Mouse (Mus musculus): ENCODE measurements at regions not wholly inside any gene's neighbourhood (a gene's known extent, or its start where the extent isn't known, plus 50 kb on each side); places are given as distances from the start of the nearest gene placed in this dataset.

GRCm38 (mm10) chr9:30829158-30829870 lies 92.9 kb downstream of the Adamts15 start:
- Histone ChIP-seq H3K36me3 (ENCODE audit: control insufficient read depth, insufficient read depth, low read length) (no peaks in the 10 kb centered on the region), H3K27me3 (ENCODE audit: control insufficient read depth, insufficient read depth, low read length) (no peaks in the 10 kb centered on the region), H3K27ac (replicated peaks; ENCODE audit: insufficient read depth, low read depth, low read length) (no peak overlapping the region), H3K4me1 (ENCODE audit: control insufficient read depth, insufficient read depth, low read length) (no peaks in the 10 kb centered on the region; the same call in 1 of the 2 replicates), H3K79me2 (ENCODE audit: control insufficient read depth, insufficient read depth, low read length) (no peaks in the 10 kb centered on the region), H3K9ac (ENCODE audit: low read depth, low read length) (no peak overlapping the region), H3K4me3 (ENCODE audit: insufficient read depth, low read depth, low read length) (no peak overlapping the region)
- 84% methylated on average over 3 of the region's 3 CpGs for WGBS
- TF ChIP-seq POLR2A (IDR thresholded peaks at IDR 0.05; ENCODE audit: extremely low read depth, insufficient read depth, low read length) (no peak), CTCF (IDR thresholded peaks at IDR 0.05; ENCODE audit: low read depth, low read length) (no peak)
- DNase-seq (ENCODE audit: extremely low read depth, low read depth, low spot score), result no peak

GRCm38 (mm10) chr9:30827780-30828179 lies 94.5 kb downstream of the Adamts15 start:
- Histone ChIP-seq H3K27me3 (ENCODE audit: control insufficient read depth, insufficient read depth, low read length) (no peaks in the 10 kb centered on the region), H3K36me3 (ENCODE audit: control insufficient read depth, insufficient read depth, low read length) (no peaks in the 10 kb centered on the region), H3K27ac (replicated peaks; ENCODE audit: insufficient read depth, low read depth, low read length) (no peak overlapping the region), H3K9ac (ENCODE audit: low read depth, low read length) (no peak overlapping the region), H3K79me2 (ENCODE audit: control insufficient read depth, insufficient read depth, low read length) (no peaks in the 10 kb centered on the region), H3K4me3 (ENCODE audit: insufficient read depth, low read depth, low read length) (no peak overlapping the region), H3K4me1 (ENCODE audit: control insufficient read depth, insufficient read depth, low read length) (peaks cover 3% of the 10 kb centered on the region)
- TF ChIP-seq CTCF (IDR thresholded peaks at IDR 0.05; ENCODE audit: low read depth, low read length), result no peak
- TF ChIP-seq POLR2A (IDR thresholded peaks at IDR 0.05; ENCODE audit: extremely low read depth, insufficient read depth, low read length), result no peak
- no peak for DNase-seq (ENCODE audit: extremely low read depth, low read depth, low spot score)
- WGBS, result 59% methylated on average over 1 of the region's 1 CpGs

- peak; percentile 88 for DNase-seq (ENCODE audit: extremely low read depth, low read depth, low spot score)
- H3K36me3 ChIP-seq (ENCODE audit: control insufficient read depth, insufficient read depth, low read length), result no peaks in the 10 kb centered on the region
- WGBS, result 39% methylated on average over 4 of the region's 4 CpGs
- H3K4me1 ChIP-seq (ENCODE audit: control insufficient read depth, insufficient read depth, low read length), result peaks cover 6% of the 10 kb centered on the region
- TF ChIP-seq CTCF (IDR thresholded peaks at IDR 0.05; ENCODE audit: low read depth, low read length) (no peak), POLR2A (IDR thresholded peaks at IDR 0.05; ENCODE audit: extremely low read depth, insufficient read depth, low read length) (no peak)
- no peak overlapping the region for H3K9ac ChIP-seq (ENCODE audit: low read depth, low read length)
- no peaks in the 10 kb centered on the region for H3K27me3 ChIP-seq (ENCODE audit: control insufficient read depth, insufficient read depth, low read length)
- no peaks in the 10 kb centered on the region for H3K79me2 ChIP-seq (ENCODE audit: control insufficient read depth, insufficient read depth, low read length)
- H3K4me3 ChIP-seq (ENCODE audit: insufficient read depth, low read depth, low read length), result no peak overlapping the region
- no peak overlapping the region for H3K27ac ChIP-seq (replicated peaks; ENCODE audit: insufficient read depth, low read depth, low read length)
Observed at GRCm38 (mm10) chr9:30824056-30824625, 98.1 kb downstream of the Adamts15 start.

GRCm38 (mm10) chr9:30820806-30821375 lies 101.4 kb downstream of the Adamts15 start:
- H3K4me3 ChIP-seq (ENCODE audit: insufficient read depth, low read depth, low read length), result no peak overlapping the region
- H3K27me3 ChIP-seq (ENCODE audit: control insufficient read depth, insufficient read depth, low read length), result no peaks in the 10 kb centered on the region
- 50% methylated on average over 2 of the region's 2 CpGs for WGBS
- H3K27ac ChIP-seq (replicated peaks; ENCODE audit: insufficient read depth, low read depth, low read length), result no peak overlapping the region
- no peaks in the 10 kb centered on the region for H3K36me3 ChIP-seq (ENCODE audit: control insufficient read depth, insufficient read depth, low read length)
- H3K4me1 ChIP-seq (ENCODE audit: control insufficient read depth, insufficient read depth, low read length), result peaks cover 6% of the 10 kb centered on the region
- DNase-seq (ENCODE audit: extremely low read depth, low read depth, low spot score), result peak; percentile 53
- no peak overlapping the region for H3K9ac ChIP-seq (ENCODE audit: low read depth, low read length)
- no peak for TF ChIP-seq CTCF (IDR thresholded peaks at IDR 0.05; ENCODE audit: low read depth, low read length)
- TF ChIP-seq POLR2A (IDR thresholded peaks at IDR 0.05; ENCODE audit: extremely low read depth, insufficient read depth, low read length), result no peak
- H3K79me2 ChIP-seq (ENCODE audit: control insufficient read depth, insufficient read depth, low read length), result no peaks in the 10 kb centered on the region

- H3K4me3 ChIP-seq (ENCODE audit: insufficient read depth, low read depth, low read length), result no peak overlapping the region
- H3K4me1 ChIP-seq (ENCODE audit: control insufficient read depth, insufficient read depth, low read length), result no peaks in the 10 kb centered on the region
- 63% methylated on average over 4 of the region's 4 CpGs for WGBS
- no peak overlapping the region for H3K27ac ChIP-seq (replicated peaks; ENCODE audit: insufficient read depth, low read depth, low read length)
- no peak overlapping the region for H3K9ac ChIP-seq (ENCODE audit: low read depth, low read length)
- DNase-seq (ENCODE audit: extremely low read depth, low read depth, low spot score), result no peak
- H3K36me3 ChIP-seq (ENCODE audit: control insufficient read depth, insufficient read depth, low read length), result no peaks in the 10 kb centered on the region
- H3K79me2 ChIP-seq (ENCODE audit: control insufficient read depth, insufficient read depth, low read length), result no peaks in the 10 kb centered on the region
- TF ChIP-seq POLR2A (IDR thresholded peaks at IDR 0.05; ENCODE audit: extremely low read depth, insufficient read depth, low read length) (no peak), CTCF (IDR thresholded peaks at IDR 0.05; ENCODE audit: low read depth, low read length) (no peak)
- H3K27me3 ChIP-seq (ENCODE audit: control insufficient read depth, insufficient read depth, low read length), result no peaks in the 10 kb centered on the region
Observed at GRCm38 (mm10) chr9:30813246-30813645, 109.0 kb downstream of the Adamts15 start.

GRCm38 (mm10) chr9:30810843-30811242 lies 111.4 kb downstream of the Adamts15 start:
- WGBS, result 17% methylated on average over 1 of the region's 1 CpGs
- H3K79me2 ChIP-seq (ENCODE audit: control insufficient read depth, insufficient read depth, low read length), result no peaks in the 10 kb centered on the region
- no peak overlapping the region for H3K27ac ChIP-seq (replicated peaks; ENCODE audit: insufficient read depth, low read depth, low read length)
- no peaks in the 10 kb centered on the region for H3K27me3 ChIP-seq (ENCODE audit: control insufficient read depth, insufficient read depth, low read length)
- no peaks in the 10 kb centered on the region for H3K36me3 ChIP-seq (ENCODE audit: control insufficient read depth, insufficient read depth, low read length)
- DNase-seq (ENCODE audit: extremely low read depth, low read depth, low spot score), result no peak
- TF ChIP-seq CTCF (IDR thresholded peaks at IDR 0.05; ENCODE audit: low read depth, low read length), result no peak
- TF ChIP-seq POLR2A (IDR thresholded peaks at IDR 0.05; ENCODE audit: extremely low read depth, insufficient read depth, low read length), result no peak
- no peaks in the 10 kb centered on the region for H3K4me1 ChIP-seq (ENCODE audit: control insufficient read depth, insufficient read depth, low read length)
- no peak overlapping the region for H3K4me3 ChIP-seq (ENCODE audit: insufficient read depth, low read depth, low read length)
- H3K9ac ChIP-seq (ENCODE audit: low read depth, low read length), result no peak overlapping the region

Measured in liver, adult 2 months (tissue).